Mouse (Mus musculus) kidney, postnatal 4 days (tissue): Measurements from ENCODE around the gene Hist1h4a.
A peak's percentile ranks its signal among the peaks of the same experiment; 100 is the strongest.

Experiments
- DNase-seq, 2 experiments: peaks; one replicate each; pipeline ENCODE4 v3.0.0; 2021; ENCODE audit warnings: mixed read lengths in 2 of 2

The Hist1h4a gene

GRCm38 (mm10) chr13:23757921-23758320 is 3.1 kb downstream of the Hist1h4a start:
- DNase-seq, result no peak

DNA sequence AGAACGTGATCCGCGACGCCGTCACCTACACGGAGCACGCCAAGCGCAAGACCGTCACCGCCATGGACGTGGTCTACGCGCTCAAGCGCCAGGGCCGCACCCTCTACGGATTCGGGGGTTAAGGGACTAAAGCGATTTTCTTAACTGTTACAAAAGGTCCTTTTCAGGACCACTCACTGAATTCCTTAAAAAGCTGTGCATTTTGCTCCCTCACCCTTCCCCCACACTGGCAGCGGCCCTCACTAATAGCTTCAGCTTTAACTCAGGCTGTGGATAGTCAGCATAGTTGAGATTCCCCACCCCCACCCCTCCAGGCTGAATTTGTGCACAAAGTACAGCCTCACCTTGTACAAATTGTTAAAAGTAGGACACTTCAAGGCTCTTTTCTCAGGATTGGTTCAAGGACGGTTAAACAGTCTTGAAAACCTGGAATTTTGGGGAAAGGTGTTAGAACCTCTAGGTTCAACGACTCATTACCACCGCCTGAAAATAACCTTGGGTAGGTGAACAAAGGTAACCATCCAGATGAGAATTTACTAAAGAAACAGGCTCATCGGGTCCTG is 3.7 kb downstream of the Hist1h4a start:
- peak in 1 of 2 experiments; percentile 56 for DNase-seq

DNA sequence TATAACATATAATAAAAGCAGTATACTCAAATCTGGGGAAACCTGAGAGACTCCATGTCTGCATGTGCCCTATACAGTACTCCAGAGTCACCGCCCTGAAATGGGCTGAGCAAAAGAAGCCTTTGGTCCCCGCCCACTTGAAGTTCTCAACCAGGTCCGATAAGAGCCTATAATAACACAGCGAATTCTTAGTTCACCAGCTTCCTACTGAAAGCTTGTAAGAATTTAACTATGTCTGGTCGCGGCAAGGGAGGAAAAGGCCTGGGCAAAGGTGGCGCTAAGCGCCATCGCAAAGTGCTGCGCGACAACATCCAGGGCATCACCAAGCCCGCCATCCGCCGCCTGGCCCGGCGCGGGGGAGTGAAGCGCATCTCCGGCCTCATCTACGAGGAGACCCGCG is 4.2 kb downstream of the Hist1h4a start, which contains the start of gene Hist1h4b:
Hist1h4b (plus strand) TSS at position 224 of the 400 bp plus-strand sequence.
- DNase-seq, result peak; percentile 92 to 93

GRCm38 (mm10) chr13:23755000-23755399 is 6.0 kb downstream of the Hist1h4a start:
- no peak for DNase-seq

DNA sequence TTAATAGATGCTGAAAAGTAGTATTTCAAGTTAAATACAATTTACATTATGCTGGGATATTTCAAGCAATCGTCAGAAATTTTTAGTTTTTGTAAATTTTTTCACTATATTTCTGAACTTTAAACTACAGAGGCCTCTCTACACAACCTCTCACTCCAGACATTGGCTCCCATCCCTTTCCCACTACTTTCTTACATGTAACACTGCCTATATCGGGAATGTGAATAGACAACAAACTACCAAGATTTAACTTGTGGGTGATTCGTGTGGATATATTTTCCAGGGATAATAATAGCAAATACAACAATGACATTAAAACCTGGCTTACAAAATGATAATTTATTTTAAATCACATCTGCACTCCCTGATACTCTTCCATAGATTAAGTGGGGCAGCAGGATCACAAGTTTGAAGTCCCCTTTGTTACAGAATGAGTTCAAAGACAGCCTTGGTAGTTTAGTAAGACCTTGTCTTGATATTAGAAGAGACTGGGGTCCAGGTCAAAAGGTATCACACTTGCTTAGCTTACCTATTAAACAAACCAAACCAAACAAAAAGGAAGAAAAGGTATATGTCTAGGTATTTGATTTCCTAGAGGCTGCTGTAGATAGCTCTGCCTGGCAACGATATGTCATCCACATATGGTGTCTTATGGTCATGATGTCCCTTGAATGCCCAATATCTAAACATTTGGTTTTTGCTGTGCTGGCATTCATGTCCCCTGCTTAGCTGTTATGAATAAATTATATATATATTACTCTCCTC is 7.5 kb downstream of the Hist1h4a start:
- no peak for DNase-seq

DNA sequence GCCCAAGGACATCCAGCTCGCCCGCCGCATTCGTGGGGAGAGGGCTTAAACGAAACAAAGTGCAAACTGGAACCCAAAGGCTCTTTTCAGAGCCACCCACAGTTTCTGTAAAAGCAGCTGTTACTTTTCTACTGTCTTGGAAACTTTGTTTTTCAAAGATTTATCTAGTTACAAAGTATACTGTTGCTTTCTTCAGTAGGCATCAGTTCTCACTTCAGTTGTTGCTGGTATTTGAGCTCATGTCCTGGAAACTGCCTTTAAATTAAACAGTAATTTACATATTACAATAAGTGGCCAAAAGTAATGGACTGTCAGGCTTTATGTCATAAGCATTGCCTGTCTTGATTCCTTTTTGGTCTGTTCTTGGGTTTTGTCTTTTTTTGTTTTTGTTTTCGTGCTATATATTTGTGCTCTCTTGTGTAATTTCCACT is 8.3 kb downstream of the Hist1h4a start:
- DNase-seq, result no peak

DNA sequence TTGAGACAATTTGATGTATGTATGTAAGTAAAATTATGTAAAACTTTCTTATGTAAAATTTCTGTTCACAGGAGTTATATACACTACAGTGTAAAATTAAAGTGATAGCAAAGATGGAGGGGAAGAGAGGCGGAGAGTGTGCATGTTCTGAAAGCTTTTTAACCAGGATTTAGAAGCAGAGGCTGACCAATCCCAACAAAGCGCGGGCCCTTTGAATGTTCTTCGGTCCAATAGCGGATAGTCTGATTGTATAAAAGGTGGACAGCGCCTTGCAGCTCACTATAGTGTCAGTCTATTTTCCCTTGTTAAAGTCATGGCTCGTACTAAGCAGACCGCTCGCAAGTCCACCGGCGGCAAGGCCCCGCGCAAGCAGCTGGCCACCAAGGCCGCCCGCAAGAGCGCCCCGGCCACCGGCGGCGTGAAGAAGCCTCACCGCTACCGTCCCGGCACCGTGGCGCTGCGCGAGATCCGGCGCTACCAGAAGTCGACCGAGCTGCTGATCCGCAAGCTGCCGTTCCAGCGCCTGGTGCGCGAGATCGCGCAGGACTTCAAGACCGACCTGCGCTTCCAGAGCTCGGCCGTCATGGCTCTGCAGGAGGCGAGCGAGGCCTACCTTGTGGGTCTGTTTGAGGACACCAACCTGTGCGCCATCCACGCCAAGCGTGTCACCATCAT is 8.8 kb downstream of the Hist1h4a start, which contains the start of gene Hist1h3b:
Hist1h3b (plus strand) TSS at position 201 of the 675 bp plus-strand sequence.
- DNase-seq, result peak; percentile 96

DNA sequence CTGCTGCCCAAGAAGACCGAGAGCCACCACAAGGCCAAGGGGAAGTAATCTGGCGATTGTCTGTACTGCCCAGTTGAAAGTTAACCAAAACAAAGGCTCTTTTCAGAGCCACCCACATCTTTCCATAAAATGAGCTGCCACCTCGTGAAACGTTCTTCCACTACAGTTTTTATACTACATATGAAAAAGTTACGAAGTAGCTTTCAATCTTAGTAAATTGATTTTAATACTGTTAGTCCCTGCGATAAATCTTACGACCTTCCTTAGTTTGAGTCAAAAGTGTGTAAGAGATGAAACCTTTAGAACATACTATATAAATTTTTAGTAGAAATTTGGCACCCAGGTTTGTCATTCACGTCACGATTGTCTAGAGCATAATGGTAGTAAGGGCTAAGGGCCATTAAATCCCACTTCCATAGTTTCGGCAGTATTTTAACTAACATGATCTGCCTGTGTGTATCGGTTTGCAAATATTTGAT is 9.5 kb downstream of the Hist1h4a start:
- DNase-seq, result no peak

DNA sequence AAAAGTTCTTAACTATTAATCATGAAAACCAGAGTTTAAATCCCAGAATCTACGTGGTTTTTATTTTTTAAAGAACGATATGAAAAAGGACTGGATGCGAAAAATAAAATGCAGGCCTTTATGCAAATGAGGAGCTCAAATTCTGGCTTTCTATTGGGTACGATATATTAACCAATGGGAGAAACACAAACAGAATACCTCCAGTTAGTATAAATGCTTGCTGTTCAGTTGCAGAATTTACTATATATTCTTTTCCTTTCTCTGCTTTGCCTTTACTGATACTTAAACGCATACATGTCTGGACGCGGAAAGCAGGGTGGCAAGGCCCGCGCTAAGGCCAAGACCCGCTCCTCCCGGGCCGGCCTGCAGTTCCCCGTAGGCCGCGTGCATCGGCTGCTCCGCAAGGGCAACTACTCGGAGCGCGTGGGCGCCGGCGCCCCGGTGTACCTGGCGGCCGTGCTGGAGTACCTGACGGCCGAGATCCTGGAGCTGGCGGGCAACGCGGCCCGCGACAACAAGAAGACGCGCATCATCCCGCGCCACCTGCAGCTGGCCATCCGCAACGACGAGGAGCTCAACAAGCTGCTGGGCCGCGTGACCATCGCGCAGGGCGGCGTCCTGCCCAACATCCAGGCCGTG is 10.1 kb downstream of the Hist1h4a start, which contains the start of gene Hist1h2ab:
Hist1h2ab (plus strand) TSS at position 288 of the 639 bp plus-strand sequence.
- peak; percentile 58 to 73 for DNase-seq

- no peak for DNase-seq
Observed at GRCm38 (mm10) chr13:23749563-23750121, 11.4 kb downstream of the Hist1h4a start.

DNA sequence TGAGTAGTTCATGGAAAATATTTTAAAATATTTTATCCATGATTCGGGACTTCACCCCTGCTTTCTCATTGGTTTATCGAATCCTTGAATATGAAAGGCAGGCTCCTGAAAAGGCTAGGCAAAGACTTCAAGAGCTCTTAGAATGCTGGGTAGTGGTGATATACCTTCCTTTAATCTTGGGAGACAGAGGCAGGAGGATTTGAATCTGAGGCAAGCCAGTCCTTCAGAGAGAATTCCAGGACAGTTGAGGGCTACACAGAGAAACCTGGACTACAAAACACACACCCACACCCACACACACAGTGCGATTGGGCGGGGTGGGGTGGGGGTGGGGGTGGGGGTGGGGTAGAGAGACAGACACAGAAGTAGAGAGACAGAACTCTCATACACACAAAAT is 13.1 kb downstream of the Hist1h4a start:
- DNase-seq, result no peak

DNA sequence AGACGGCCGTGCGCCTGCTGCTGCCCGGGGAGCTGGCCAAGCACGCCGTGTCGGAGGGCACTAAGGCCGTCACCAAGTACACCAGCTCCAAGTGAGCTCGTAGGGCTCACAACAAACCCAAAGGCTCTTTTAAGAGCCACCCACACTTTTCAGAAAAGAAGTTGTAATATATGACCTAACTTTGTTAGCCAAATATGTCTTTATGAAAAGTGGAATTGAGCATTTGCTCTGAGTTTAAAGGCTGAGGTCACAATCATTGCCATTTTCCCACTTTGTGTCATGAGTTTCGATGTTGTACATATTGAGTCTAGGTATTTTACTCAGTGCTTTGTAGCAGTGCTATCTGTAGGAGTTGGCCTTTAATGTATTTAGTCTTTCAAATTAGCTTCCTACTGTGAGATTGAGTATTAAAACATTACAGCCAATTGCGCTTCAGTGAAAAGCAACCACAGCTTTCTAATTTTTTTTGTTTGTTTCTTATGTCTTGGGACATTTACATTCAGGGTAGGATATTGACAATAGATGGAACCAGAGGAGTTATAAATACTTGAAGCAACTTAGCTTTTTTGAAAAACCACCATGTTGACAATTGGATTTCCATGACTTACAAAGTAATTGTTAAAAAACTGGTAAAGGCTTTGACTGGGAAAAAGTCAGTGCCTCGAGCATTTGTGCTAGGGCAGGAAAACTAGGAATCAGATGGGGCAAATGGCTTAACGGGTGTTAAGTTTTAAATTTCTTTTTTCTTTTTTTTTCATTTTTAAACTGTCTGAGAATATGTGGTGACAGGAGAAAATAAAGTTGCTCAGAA is 13.7 kb downstream of the Hist1h4a start:
- DNase-seq, result no peak

DNA sequence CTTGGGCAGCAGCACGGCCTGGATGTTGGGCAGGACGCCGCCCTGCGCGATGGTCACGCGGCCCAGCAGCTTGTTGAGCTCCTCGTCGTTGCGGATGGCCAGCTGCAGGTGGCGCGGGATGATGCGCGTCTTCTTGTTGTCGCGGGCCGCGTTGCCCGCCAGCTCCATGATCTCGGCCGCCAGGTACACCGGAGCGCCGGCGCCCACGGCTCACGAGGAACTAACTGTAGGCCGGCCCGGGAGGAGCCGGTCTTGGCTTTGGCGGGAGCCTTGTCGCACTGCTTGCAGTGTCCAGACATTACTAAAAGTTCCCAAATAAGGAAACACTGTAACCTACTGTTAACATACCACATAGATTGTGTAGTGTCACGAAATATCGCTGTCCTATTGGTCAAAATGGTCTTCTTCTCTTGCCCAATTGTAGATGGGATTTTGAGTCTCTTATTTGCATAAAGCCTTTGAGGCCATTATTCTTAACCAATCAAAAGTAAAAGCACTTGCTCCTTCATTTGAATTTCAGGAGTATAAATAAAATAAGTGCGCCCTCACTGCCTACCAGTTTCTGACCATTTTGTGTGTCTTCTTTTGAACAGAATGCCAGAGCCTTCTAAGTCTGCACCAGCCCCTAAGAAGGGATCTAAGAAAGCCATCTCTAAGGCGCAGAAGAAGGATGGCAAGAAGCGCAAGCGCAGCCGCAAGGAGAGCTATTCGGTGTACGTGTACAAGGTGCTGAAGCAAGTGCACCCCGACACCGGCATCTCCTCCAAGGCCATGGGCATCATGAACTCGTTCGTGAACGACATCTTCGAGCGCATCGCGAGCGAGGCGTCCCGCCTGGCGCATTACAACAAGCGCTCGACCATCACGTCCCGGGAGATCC is 14.6 kb downstream of the Hist1h4a start, which contains the start of gene Hist1h2bb:
Hist1h2bb (plus strand) TSS at position 534 of the 880 bp plus-strand sequence.
- DNase-seq, result peak; percentile 66 to 81

DNA sequence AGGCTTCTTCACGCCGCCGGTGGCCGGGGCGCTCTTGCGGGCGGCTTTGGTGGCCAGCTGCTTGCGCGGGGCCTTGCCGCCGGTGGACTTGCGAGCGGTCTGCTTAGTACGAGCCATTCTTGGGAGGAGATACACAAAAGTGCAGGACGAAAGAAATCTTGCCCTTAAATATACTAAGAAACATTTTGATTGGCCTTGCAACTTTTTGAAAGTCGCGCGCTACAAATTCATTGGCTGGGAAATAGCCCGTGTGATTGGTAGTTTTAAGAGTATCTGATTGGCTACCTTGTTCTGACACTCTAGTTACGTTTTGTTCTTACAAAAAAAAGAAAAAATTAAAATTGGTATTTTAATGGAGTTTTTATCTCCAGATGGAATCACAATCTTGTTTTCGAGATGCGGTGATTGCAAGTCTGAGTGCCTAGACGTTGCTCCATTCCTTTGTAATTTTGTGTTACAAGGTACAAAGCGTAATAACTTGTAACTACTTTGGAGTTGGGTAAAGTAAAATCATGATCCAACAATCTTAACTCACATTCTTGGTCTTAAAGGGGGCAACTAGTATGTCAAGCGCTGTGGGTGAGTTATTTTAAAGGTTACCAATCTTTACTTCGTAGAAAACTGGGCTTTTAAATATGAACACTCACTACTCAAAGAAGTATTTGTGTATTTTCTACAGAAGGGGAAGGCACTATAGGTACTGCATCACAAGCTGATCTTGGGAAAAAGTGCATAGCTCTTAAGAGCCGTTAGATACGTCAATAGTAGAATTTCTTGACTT is 15.5 kb downstream of the Hist1h4a start, which contains the start of gene Hist1h3c:
Hist1h3c (minus strand) TSS at position 222 of the 781 bp plus-strand sequence.
- peak; percentile 88 to 91 for DNase-seq

DNA sequence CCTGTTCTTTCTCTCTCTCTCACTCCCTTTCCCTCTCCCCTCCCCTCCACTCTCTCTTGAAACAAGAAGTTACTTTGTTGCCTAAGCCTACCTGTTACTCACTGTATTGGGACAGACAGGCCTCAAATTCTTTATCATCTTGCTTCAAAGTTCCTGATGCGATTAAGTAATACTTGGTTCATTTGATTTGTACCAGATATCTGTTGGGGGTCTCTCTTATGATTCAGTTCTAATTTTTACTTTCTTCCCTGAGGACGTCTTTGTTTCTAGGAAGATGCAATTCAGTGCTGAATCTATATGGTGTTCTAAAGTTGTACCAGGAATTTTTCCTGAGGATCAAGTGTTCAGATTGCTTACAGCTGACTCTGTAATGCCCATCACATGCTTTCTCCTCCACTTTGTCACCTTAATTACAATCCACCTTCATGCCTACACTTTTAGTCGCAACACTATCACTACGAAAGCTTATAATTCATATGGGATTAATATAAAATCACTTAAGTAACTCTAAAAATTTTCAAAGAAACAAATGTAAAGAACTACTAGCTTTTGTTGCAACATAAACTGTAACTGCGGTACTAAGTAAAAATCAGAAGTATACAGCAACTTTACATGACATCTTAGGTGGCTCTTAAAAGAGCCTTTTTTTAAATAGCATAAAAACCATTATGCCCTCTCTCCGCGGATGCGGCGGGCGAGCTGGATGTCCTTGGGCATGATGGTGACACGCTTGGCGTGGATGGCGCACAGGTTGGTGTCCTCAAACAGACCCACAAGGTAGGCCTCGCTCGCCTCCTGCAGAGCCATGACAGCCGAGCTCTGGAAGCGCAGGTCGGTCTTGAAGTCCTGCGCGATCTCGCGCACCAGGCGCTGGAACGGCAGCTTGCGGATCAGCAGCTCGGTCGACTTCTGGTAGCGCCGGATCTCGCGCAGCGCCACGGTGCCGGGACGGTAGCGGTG is 16.3 kb downstream of the Hist1h4a start:
- no peak for DNase-seq

GRCm38 (mm10) chr13:23743963-23744362 is 17.1 kb downstream of the Hist1h4a start:
- DNase-seq, result no peak

- DNase-seq, result no peak
Observed at GRCm38 (mm10) chr13:23743215-23743614, 17.8 kb downstream of the Hist1h4a start.

GRCm38 (mm10) chr13:23742007-23742406 is 19.0 kb downstream of the Hist1h4a start:
- no peak for DNase-seq
